Mouse (Mus musculus) lung, postnatal 25 days (tissue): ENCODE measurements at regions not wholly inside any gene's neighbourhood (a gene's known extent, or its start where the extent isn't known, plus 50 kb on each side); places are given as distances from the start of the nearest gene placed in this dataset.

Source experiments
- DNase-seq: peaks from one replicate; pipeline ENCODE4 v3.0.0; 2022; ENCODE audit warnings: low spot score

DNA sequence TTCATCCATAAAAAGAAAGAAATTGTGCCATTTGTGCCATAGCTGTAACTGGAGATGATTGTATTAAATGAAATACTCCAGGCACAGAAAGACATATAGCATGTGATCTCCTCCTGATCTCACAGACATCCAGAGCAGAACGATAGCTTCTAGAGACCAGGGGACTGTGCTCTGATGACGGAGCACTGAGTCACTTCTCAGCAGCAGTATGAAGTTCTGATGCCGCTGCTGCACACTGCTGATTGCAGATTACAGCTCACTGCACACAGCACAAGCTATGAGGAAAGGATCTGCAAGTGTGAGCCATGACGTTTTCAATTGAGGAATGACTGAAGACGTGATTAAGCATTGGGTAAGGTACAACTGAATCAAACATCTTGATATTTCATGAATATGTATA, 190.6 kb upstream of the Adamts9 start:
- DNase-seq, result no peak

GRCm38 (mm10) chr6:93130946-93131685, 187.8 kb upstream of the Adamts9 start:
- DNase-seq, result no peak

DNA sequence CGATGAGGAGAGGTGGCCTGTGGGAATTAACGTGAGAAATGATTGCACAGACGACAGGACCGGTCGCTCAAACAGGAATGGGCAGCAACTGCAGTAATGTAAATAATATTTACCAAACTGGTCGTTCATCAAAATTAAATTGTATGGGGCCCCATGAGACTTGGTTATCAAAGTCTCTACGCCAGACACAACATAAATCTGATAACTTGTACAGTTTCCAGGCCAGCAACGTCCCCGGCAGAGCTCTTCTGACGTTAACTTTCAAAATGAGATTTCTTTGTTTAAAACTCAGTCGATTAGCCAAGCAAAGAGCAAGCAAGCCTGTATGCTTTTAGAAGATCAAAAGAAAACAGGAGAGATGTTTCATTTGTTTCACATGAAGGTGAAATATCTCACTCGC, 176.2 kb upstream of the Adamts9 start:
- no peak for DNase-seq

DNA sequence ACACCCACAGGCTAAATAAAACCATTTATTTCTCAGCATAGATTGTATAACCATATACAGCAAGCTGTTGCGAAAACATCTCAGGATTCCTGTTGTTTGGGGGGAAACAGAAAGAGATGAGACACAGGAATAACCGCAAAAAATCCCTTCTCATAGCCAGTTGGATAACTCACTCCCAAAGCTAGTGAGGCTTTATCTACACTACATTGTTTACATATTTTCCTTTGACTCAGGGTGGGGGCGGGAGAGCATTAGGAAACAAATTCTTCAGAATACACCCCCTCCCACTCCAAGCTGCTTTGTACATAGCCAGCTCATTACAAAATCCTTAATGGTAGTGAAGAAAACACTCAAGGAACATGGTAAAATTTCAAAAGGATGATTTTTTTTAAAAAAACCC, 170.1 kb upstream of the Adamts9 start:
- peak; percentile 2 for DNase-seq

GRCm38 (mm10) chr6:93094730-93095360, 151.6 kb upstream of the Adamts9 start:
- no peak for DNase-seq

DNA sequence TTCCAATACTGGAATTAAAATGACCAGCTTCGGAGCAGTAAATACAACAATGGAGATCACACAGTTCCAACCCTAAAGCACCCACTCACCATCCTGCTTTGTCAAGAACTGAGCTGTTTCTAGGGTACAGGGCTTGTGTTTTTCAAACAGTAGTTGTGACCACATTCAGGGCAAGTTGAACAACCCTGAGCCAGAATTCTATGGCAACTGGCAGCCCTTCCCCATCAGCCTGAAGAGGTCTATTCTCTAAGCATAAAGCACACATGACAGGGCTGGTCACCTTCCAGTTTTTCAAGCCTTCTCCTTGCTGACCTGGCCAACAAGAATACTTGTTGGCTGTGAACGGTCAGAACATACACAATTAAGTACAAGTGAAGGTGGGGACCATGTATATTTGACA, 150.5 kb upstream of the Adamts9 start:
- DNase-seq, result no peak

DNA sequence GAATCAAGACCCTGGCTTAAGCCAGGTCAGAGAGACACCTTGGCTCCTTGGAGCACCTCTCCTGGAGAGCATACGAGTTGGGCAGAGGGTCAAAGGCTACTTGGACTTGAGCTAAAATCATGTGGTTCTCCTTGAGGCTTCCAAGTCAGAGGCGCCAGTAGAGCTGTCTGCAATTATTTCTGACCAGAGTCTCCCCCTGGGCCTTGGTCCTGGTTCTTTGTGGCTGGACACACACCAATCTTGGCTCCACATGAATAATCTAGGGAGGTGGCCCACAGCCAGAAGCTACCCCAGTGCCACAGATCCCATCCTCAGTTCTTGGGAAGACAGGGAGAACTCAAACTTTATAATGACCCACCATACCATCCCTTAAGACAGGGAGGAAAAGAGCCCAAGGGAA, 144.0 kb upstream of the Adamts9 start:
- no peak for DNase-seq

- DNase-seq, result no peak
Observed at GRCm38 (mm10) chr6:93084286-93084685, 141.0 kb upstream of the Adamts9 start.

DNA sequence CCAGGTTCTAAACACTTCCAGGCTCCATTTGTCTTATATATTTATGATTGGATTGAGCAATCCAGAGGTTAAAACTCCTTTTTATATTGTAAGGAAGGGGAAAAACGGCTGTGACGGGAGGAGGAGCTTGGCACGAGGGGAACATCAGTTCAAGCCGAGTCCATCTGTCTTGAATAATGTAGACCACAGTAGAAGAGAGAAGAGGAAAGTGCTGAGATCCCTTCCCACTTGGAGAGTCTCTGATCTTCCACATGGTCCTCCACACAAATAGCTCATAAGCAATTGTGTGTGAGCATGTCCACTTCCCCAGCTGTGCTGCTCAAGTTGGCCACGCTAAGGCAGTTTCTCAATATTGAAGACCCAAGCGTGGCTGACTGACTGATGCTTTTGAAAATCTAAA, 140.4 kb upstream of the Adamts9 start:
- no peak for DNase-seq

GRCm38 (mm10) chr6:93082205-93082604, 138.9 kb upstream of the Adamts9 start:
- no peak for DNase-seq

DNA sequence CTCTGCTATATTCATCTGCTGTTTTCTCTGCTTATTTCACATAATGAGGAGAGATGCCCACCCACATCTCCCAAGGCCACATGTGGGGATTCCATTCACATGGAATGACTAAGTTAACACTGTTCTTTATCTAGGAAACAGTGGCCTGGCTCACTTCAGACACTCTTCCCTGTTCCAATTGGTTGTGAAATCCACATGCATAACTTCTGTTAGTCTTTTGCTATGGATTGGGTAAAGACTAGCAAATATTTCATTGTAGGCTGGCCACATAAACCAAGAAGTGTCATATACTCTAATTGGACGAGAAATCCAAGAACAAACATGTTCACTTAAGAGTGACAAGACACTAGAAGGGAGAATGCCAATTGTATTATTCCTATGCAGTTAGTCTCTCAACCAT, 133.4 kb upstream of the Adamts9 start:
- no peak for DNase-seq

- DNase-seq, result peak; percentile 27
Observed at GRCm38 (mm10) chr6:93075867-93076266, 132.6 kb upstream of the Adamts9 start.

GRCm38 (mm10) chr6:93075011-93075410, 131.7 kb upstream of the Adamts9 start:
- DNase-seq, result no peak

- DNase-seq, result no peak
Observed at GRCm38 (mm10) chr6:93070916-93071315, 127.6 kb upstream of the Adamts9 start.

GRCm38 (mm10) chr6:93067808-93068207, 124.5 kb upstream of the Adamts9 start:
- DNase-seq, result no peak

DNA sequence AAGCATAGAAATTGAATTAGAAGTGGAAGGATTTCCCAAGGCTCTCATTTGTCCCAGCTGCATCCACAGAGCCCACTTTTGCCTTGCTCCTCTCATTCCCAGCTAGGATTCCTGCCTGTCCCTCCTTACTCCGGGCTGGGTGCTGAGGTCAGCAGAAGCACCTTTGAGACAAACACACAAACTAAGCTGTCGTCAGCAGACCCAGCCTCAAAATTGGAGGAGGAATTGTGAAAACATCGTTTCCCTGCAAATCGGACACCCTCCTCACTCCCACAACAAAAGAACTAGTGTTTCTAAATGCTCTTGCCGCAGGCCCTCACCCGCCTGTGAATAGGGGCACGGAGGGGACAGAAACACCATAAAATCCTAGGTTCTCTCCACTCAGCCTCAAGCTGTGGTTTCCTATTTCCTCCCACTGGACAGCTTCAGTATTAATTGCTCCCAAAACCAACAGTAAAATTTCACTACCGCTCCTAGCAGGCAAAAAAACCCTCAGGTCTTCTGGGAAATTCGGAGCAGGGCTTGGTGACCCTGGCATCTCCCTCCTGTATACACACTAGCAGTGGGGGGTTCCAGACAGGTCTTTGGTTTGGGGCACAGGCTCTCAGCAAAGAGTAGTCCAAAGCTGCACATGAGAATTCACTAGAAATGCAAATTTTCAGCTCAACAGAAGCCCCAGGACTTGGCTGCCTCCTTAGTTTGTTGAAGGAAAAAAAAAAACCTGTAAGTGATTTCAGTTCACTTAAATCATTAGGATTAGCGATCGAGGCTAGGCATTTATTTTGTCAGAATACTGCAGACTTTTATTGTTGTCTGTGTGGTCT, 123.5 kb upstream of the Adamts9 start:
- no peak for DNase-seq

DNA sequence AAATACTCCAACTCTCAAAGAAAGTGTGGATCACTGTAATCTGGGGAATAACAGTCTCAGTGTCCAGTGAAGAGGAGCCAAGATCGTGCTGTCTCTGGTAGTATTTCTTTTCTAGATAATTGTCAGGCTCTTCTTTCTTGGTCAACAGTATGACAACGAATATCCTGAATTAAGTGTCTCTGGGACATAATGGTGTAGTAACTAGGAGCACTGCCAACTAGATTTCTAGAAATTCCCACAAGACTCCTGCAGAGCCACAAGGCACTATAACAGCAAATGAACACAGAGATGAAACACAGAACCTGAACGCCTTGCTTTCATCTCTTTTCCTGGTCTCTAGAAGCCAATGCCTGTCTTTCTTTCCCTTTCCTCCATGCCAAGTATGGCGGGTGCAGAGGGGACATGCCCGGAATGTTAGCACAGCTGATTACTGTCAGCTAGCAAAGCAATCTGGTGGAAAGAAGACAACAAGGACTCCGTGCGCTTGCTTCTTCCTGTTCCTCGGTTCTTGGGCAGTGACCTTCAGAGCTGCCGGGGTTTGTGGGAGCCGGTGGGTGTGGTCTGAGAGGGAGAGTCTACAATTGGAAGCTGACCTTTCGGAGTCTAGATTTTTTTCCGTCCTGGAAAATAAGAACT, 122.7 kb upstream of the Adamts9 start:
- DNase-seq, result peak; percentile 52

- peak; percentile 19 for DNase-seq
Observed at GRCm38 (mm10) chr6:93065366-93065765, 122.1 kb upstream of the Adamts9 start.

GRCm38 (mm10) chr6:93064366-93064765, 121.1 kb upstream of the Adamts9 start:
- DNase-seq, result no peak

DNA sequence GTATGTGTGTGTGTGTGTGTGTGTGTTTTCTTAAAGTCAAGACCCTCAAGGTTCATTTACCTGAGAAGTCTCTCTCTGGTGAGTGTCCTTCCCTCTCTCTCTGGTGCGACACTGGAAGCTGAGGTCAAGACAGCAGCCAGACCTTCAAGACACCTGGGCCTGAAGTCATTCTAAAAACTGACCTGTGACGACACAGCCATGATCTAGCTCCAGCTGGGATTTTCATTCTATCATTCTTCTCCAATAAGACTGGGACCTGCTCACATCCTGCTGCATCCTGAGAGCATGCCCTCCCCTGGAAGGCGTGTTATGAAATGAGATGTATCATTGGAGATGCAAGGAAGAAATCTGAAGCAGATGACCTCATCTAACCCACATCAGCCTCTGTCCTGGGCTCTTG, 118.4 kb upstream of the Adamts9 start:
- DNase-seq, result no peak

DNA sequence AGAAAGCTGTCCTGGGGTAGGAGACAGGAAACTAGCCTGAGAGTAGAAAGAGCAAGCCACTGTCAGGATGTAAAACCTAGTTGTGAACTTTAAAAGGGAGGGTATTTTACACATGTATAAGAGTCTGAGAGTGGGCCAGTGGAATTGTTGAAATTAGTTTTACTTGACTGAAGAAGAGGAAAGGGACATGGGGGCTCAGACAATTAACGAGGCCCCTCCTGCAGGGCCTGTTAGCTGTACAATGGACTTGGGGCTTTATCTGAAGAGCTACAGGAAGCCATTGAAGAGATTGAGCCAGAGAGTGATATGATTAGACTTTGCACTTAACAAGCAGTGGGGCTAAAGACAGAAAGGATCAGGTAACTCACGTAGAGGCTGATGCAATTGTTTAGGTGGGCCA, 102.2 kb upstream of the Adamts9 start:
- DNase-seq, result no peak

- no peak for DNase-seq
Observed at GRCm38 (mm10) chr6:93041041-93041440, 97.7 kb upstream of the Adamts9 start.
